Mouse (Mus musculus): ENCODE data around the gene Dmc1.

DNA sequence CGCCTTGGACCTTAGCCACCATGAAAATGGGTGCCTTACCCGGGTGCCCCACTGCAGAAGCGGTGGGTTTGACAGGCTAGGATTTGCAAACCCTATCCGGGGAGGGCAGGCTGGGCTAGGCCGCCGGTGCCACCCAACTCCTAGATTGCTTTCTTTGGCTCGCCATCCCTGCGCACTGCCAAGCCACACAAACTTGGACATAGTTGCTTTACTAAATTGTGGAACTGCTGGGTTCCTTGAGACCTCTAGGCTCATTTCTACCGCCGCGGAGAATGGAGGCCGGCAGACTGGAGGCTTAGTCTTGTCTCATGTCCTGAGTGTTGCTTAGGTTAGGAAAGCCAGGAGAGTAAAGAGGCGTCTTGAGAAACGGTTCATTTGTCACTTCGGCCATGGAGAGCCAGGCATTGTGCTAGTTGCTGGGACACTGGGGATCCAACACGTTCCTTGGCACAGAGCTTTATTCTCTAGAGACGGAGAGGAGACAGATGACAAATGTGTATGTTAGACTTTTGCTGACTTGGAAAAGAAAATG is 57.6 kb downstream of the Dmc1 start:
- no peak for TF ChIP-seq POLR2A (IDR thresholded peaks at IDR 0.05; ENCODE audit: borderline replicate concordance, insufficient read depth, low read length)
- TF ChIP-seq CTCF (IDR thresholded peaks at IDR 0.05; ENCODE audit: borderline replicate concordance, insufficient read depth, low read depth, low read length): no peak

All from cerebellum, adult 2 months (tissue).